Mouse (Mus musculus): ENCODE data around the gene Olfr1411. TPM values are rescaled to one million over a fixed set of nuclear protein-coding genes. Genes with fewer than 3 reads are reported as not detected.

The Olfr1411 gene
- polyA plus RNA-seq, 1 experiment: not detected

GRCm38 (mm10) chr1:92616046-92616445, 21.8 kb downstream of the Olfr1411 start:
- H3K4me1 ChIP-seq (ENCODE audit: control insufficient read depth, insufficient read depth, low read length): no peaks in the 10 kb centered on the region

GRCm38 (mm10) chr1:92617488-92617887, 23.3 kb downstream of the Olfr1411 start, which contains the start of gene Olfr12:
Olfr12 (plus strand) TSS chr1:92617788.
- H3K4me1 ChIP-seq (ENCODE audit: control insufficient read depth, insufficient read depth, low read length): no peaks in the 10 kb centered on the region
- H3K27ac ChIP-seq (ENCODE audit: insufficient read depth, low read length): no peak within 1 kb of the TSS
- TF ChIP-seq CTCF (IDR thresholded peaks at IDR 0.05; ENCODE audit: extremely low read depth, insufficient read depth, low read length): no peak
- TF ChIP-seq POLR2A (IDR thresholded peaks at IDR 0.05; ENCODE audit: extremely low read depth, insufficient read depth, low read length): no peak
- H3K4me3 ChIP-seq (ENCODE audit: insufficient read depth, low read length): no peak within 1 kb of the TSS

More at GRCm38 (mm10) chr1:92616046-92616445, 21.8 kb downstream of the Olfr1411 start:
- no peak overlapping the region for H3K27ac ChIP-seq (ENCODE audit: insufficient read depth, low read length)
- H3K4me3 ChIP-seq (ENCODE audit: insufficient read depth, low read length): no peak overlapping the region
- TF ChIP-seq POLR2A (IDR thresholded peaks at IDR 0.05; ENCODE audit: extremely low read depth, insufficient read depth, low read length) (no peak), CTCF (IDR thresholded peaks at IDR 0.05; ENCODE audit: extremely low read depth, insufficient read depth, low read length) (no peak)

GRCm38 (mm10) chr1:92618360-92618759, 24.1 kb downstream of the Olfr1411 start:
- H3K4me3 ChIP-seq (ENCODE audit: insufficient read depth, low read length): no peak overlapping the region
- no peak overlapping the region for H3K27ac ChIP-seq (ENCODE audit: insufficient read depth, low read length)
- TF ChIP-seq POLR2A (IDR thresholded peaks at IDR 0.05; ENCODE audit: extremely low read depth, insufficient read depth, low read length) (no peak), CTCF (IDR thresholded peaks at IDR 0.05; ENCODE audit: extremely low read depth, insufficient read depth, low read length) (no peak)
- no peaks in the 10 kb centered on the region for H3K4me1 ChIP-seq (ENCODE audit: control insufficient read depth, insufficient read depth, low read length)

GRCm38 (mm10) chr1:92628227-92628626, 34.0 kb downstream of the Olfr1411 start:
- H3K4me3 ChIP-seq (ENCODE audit: insufficient read depth, low read length): no peak overlapping the region
- H3K27ac ChIP-seq (ENCODE audit: insufficient read depth, low read length): no peak overlapping the region
- TF ChIP-seq POLR2A (IDR thresholded peaks at IDR 0.05; ENCODE audit: extremely low read depth, insufficient read depth, low read length) (no peak), CTCF (IDR thresholded peaks at IDR 0.05; ENCODE audit: extremely low read depth, insufficient read depth, low read length) (no peak)
- H3K4me1 ChIP-seq (ENCODE audit: control insufficient read depth, insufficient read depth, low read length): no peaks in the 10 kb centered on the region

GRCm38 (mm10) chr1:92632196-92632595, 38.0 kb downstream of the Olfr1411 start:
- TF ChIP-seq POLR2A (IDR thresholded peaks at IDR 0.05; ENCODE audit: extremely low read depth, insufficient read depth, low read length): no peak
- TF ChIP-seq CTCF (IDR thresholded peaks at IDR 0.05; ENCODE audit: extremely low read depth, insufficient read depth, low read length): no peak
- 0 out of 2 replicates have a peak, but pooled peaks cover 2% of the 10 kb centered on the region for H3K4me1 ChIP-seq (ENCODE audit: control insufficient read depth, insufficient read depth, low read length)
- no peak overlapping the region for H3K4me3 ChIP-seq (ENCODE audit: insufficient read depth, low read length)
- no peak overlapping the region for H3K27ac ChIP-seq (ENCODE audit: insufficient read depth, low read length)

GRCm38 (mm10) chr1:92632948-92633347, 38.7 kb downstream of the Olfr1411 start:
- no peak overlapping the region for H3K27ac ChIP-seq (ENCODE audit: insufficient read depth, low read length)
- no peak for TF ChIP-seq CTCF (IDR thresholded peaks at IDR 0.05; ENCODE audit: extremely low read depth, insufficient read depth, low read length)
- no peak for TF ChIP-seq POLR2A (IDR thresholded peaks at IDR 0.05; ENCODE audit: extremely low read depth, insufficient read depth, low read length)
- peaks cover 4% of the 10 kb centered on the region for H3K4me1 ChIP-seq (ENCODE audit: control insufficient read depth, insufficient read depth, low read length)
- no peak overlapping the region for H3K4me3 ChIP-seq (ENCODE audit: insufficient read depth, low read length)

- H3K27ac ChIP-seq (ENCODE audit: insufficient read depth, low read length): no peak overlapping the region
- TF ChIP-seq CTCF (IDR thresholded peaks at IDR 0.05; ENCODE audit: extremely low read depth, insufficient read depth, low read length): no peak
- TF ChIP-seq POLR2A (IDR thresholded peaks at IDR 0.05; ENCODE audit: extremely low read depth, insufficient read depth, low read length): no peak
- H3K4me3 ChIP-seq (ENCODE audit: insufficient read depth, low read length): no peak overlapping the region
- peaks cover 8% of the 10 kb centered on the region for H3K4me1 ChIP-seq (ENCODE audit: control insufficient read depth, insufficient read depth, low read length)
Measured at GRCm38 (mm10) chr1:92633726-92634125, 39.5 kb downstream of the Olfr1411 start.

GRCm38 (mm10) chr1:92634569-92634968, 40.4 kb downstream of the Olfr1411 start:
- no peak for TF ChIP-seq POLR2A (IDR thresholded peaks at IDR 0.05; ENCODE audit: extremely low read depth, insufficient read depth, low read length)
- no peak for TF ChIP-seq CTCF (IDR thresholded peaks at IDR 0.05; ENCODE audit: extremely low read depth, insufficient read depth, low read length)
- Histone ChIP-seq H3K4me3 (ENCODE audit: insufficient read depth, low read length) (no peak overlapping the region), H3K27ac (ENCODE audit: insufficient read depth, low read length) (no peak overlapping the region), H3K4me1 (ENCODE audit: control insufficient read depth, insufficient read depth, low read length) (peaks cover 8% of the 10 kb centered on the region)

GRCm38 (mm10) chr1:92634976-92635599, 40.9 kb downstream of the Olfr1411 start:
- H3K4me3 ChIP-seq (ENCODE audit: insufficient read depth, low read length): no peak overlapping the region
- H3K4me1 ChIP-seq (ENCODE audit: control insufficient read depth, insufficient read depth, low read length): peaks cover 8% of the 10 kb centered on the region
- H3K27ac ChIP-seq (ENCODE audit: insufficient read depth, low read length): no peak overlapping the region
- TF ChIP-seq CTCF (IDR thresholded peaks at IDR 0.05; ENCODE audit: extremely low read depth, insufficient read depth, low read length) (no peak), POLR2A (IDR thresholded peaks at IDR 0.05; ENCODE audit: extremely low read depth, insufficient read depth, low read length) (no peak)

- Histone ChIP-seq H3K27ac (ENCODE audit: insufficient read depth, low read length) (no peak overlapping the region), H3K4me3 (ENCODE audit: insufficient read depth, low read length) (no peak overlapping the region), H3K4me1 (ENCODE audit: control insufficient read depth, insufficient read depth, low read length) (peaks cover 10% of the 10 kb centered on the region)
- TF ChIP-seq POLR2A (IDR thresholded peaks at IDR 0.05; ENCODE audit: extremely low read depth, insufficient read depth, low read length) (no peak), CTCF (IDR thresholded peaks at IDR 0.05; ENCODE audit: extremely low read depth, insufficient read depth, low read length) (no peak)
Measured at GRCm38 (mm10) chr1:92636015-92636414, 41.8 kb downstream of the Olfr1411 start.

All from cortical plate, adult 2 months (tissue).